Mouse (Mus musculus) lung, adult 2 months (tissue): ENCODE data around the gene Rgma.

Experiments used
- CTCF ChIP-seq: fragments of 200-500 bp; IDR thresholded peaks from 2 replicates; pipeline ENCODE4 v1.5.1; 2011; ENCODE audit warnings: mild to moderate bottlenecking, low read length, control low read depth; ENCODE audit not compliant: insufficient read depth
- POLR2A ChIP-seq: fragments of 200-500 bp; IDR thresholded peaks from 2 replicates; pipeline ENCODE4 v1.6.1; 2011; ENCODE audit warnings: low read depth, mild to moderate bottlenecking, control low read depth, low read length, borderline replicate concordance; ENCODE audit errors: extremely low read depth

DNA sequence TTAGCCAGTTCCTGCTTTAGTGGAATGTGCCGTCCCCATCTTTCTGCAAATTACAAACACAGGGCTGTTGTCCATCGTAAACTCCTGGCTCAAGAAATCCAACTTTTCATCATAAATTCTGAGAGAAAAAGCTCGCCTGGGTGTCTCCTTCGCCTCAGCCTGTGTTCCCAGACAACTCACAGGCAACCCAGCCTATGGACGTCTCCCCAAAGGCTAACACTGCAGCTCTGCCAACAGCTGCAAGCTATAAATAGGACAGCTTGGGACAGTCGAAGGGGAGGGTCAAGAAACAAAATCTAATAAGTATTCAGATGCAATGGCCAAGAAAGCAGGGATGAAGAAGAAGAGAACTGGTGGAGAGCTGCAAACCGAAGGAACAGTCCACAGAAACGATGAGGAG, 48.1 kb upstream of the Rgma start:
- TF ChIP-seq CTCF (no peak), POLR2A (no peak)
